Comparison of ENCODE assay signal across 17 mouse cellular contexts in the genomic region with DNA sequence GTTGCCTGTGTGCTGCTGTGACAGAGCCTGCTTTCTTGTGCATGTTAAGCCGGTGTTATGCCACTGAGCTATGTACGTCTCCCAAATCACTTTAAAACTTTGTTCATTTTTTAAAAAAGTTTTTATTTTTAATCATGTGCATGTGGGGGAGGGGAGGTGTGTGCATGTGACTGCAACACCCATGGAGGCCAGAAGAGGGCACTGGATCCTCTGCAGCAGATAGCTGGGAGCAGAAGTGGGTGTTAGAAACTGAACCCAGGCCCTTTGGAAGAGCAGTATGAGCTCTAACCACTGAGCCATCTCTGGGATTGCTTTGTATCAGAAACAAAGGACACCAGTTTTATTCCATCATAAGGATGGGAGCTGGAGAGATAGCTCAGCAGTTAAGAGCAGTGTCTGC. TPM values are rescaled to one million over a fixed set of nuclear protein-coding genes. Genes with fewer than 3 reads are reported as not detected.
DNase-seq lines count a peak whose midpoint lies in the region; ATAC-seq and TF ChIP-seq lines count a peak whose summit lies in the region.
"Had no signal": no experiment of that assay in that cellular context is flagged by ENCODE, and none has a peak within 500 bp of the region (broad histone marks: within the 10 kb centered on the region; RNA-seq: fewer than 3 reads in every experiment).

No protein-coding gene starts in this region.

- DNase-seq in heart, adult 2 months = no peak
- no peak for DNase-seq in heart, embryonic 10.5 days (ENCODE audit: low spot score)
- no peak for DNase-seq in lung, adult 2 months
- no peak for DNase-seq in lung, postnatal 10 days
- peak; percentile 39 for DNase-seq in MEL (ENCODE audit: low read depth, low spot score)
- DNase-seq in liver, postnatal 0 days = no peak
- DNase-seq in cerebellum, adult 9-11 months = no peak
- DNase-seq: adrenal gland, adult 8-10 months; cerebellum, postnatal 14 days; midbrain, embryonic 14.5 days; right cerebral cortex, postnatal 4 days had no signal

- peak; percentile 50 for TF ChIP-seq CTCF in heart, adult 2 months (IDR thresholded peaks at IDR 0.05)
- TF ChIP-seq CTCF in lung, adult 2 months (IDR thresholded peaks at IDR 0.05; ENCODE audit: insufficient read depth, low read length) = peak; percentile 34; the same call in 1 of the 2 replicates
- TF ChIP-seq CTCF in MEL (IDR thresholded peaks at IDR 0.05 in 2 of 3, conservative IDR thresholded peaks at IDR 0.05 in 1 of 3; ENCODE audit: control insufficient read depth in 1 of 3, insufficient read depth in 1 of 3, low read depth in 2 of 3, low read length in 3 of 3, poor library complexity in 1 of 3, severe bottlenecking in 1 of 3) = peak; percentile 37 to 67 (median 57); a peak in 5 of 6 replicates
- peak; percentile 55 for TF ChIP-seq CTCF in liver, postnatal 0 days (IDR thresholded peaks at IDR 0.05; ENCODE audit: low read depth)

- H3K79me2 ChIP-seq in heart, adult 2 months (replicated peaks; ENCODE audit: control insufficient read depth, insufficient read depth, low read length) = no peaks in the 10 kb centered on the region
- no peaks in the 10 kb centered on the region for H3K79me2 ChIP-seq in MEL (ENCODE audit: control insufficient read depth, insufficient read depth, low read length, poor library complexity)

- H3K4me3 ChIP-seq in heart, adult 2 months = no peak overlapping the region
- no peak overlapping the region for H3K4me3 ChIP-seq in heart, embryonic 10.5 days
- no peak overlapping the region for H3K4me3 ChIP-seq in lung, adult 2 months (replicated peaks; ENCODE audit: extremely low read depth, low read depth, low read length)
- no peak overlapping the region for H3K4me3 ChIP-seq in MEL (ENCODE audit: control insufficient read depth in 1 of 2, insufficient read depth in 1 of 2, low read depth in 2 of 2, low read length in 2 of 2)
- H3K4me3 ChIP-seq in liver, postnatal 0 days (ENCODE audit: low read depth, low read length) = no peak overlapping the region
- H3K4me3 ChIP-seq in forebrain, embryonic 15.5 days = no peak overlapping the region
- H3K4me3 ChIP-seq: embryonic facial prominence, embryonic 10.5 days; forebrain, embryonic 10.5 days; hindbrain, embryonic 10.5 days had no signal

- H3K36me3 ChIP-seq in heart, adult 2 months (ENCODE audit: control insufficient read depth, insufficient read depth, low read length) = no peaks in the 10 kb centered on the region
- no peaks in the 10 kb centered on the region for H3K36me3 ChIP-seq in heart, embryonic 10.5 days
- peaks cover 0 to 4% of the 10 kb centered on the region in 2 experiments; a peak in 2 of 4 replicates for H3K36me3 ChIP-seq in MEL (ENCODE audit: control insufficient read depth in 1 of 2, insufficient read depth in 2 of 2, low read length in 2 of 2)
- no peaks in the 10 kb centered on the region for H3K36me3 ChIP-seq in liver, postnatal 0 days (replicated peaks; ENCODE audit: insufficient read depth, low read length)
- no peaks in the 10 kb centered on the region for H3K36me3 ChIP-seq in forebrain, embryonic 15.5 days
- H3K36me3 ChIP-seq: embryonic facial prominence, embryonic 10.5 days; forebrain, embryonic 10.5 days; hindbrain, embryonic 10.5 days had no signal

- H3K27me3 ChIP-seq in heart, adult 2 months (ENCODE audit: control insufficient read depth, insufficient read depth, low read length) = no peaks in the 10 kb centered on the region
- H3K27me3 ChIP-seq in heart, embryonic 10.5 days (ENCODE audit: insufficient read depth, poor library complexity, severe bottlenecking) = 0 out of 2 replicates have a peak, but pooled peaks cover 4% of the 10 kb centered on the region
- H3K27me3 ChIP-seq in MEL (ENCODE audit: control insufficient read depth in 1 of 2, insufficient read depth in 2 of 2, low read length in 2 of 2) = peaks cover 3 to 6% of the 10 kb centered on the region in 2 experiments
- H3K27me3 ChIP-seq in liver, postnatal 0 days (ENCODE audit: insufficient read depth, low read length) = no peaks in the 10 kb centered on the region
- H3K27me3 ChIP-seq in forebrain, embryonic 15.5 days = no peaks in the 10 kb centered on the region

- TF ChIP-seq POLR2A in heart, adult 2 months (IDR thresholded peaks at IDR 0.05; ENCODE audit: insufficient read depth, low read depth, low read length) = no peak
- no peak for TF ChIP-seq POLR2A in lung, adult 2 months (IDR thresholded peaks at IDR 0.05; ENCODE audit: borderline replicate concordance, extremely low read depth, low read depth, low read length)
- TF ChIP-seq POLR2A in MEL (IDR thresholded peaks at IDR 0.05; ENCODE audit: control insufficient read depth in 1 of 2, insufficient read depth in 1 of 2, low read depth in 1 of 2, low read length in 2 of 2, poor library complexity in 1 of 2) = no peak

- no peak overlapping the region for H3K27ac ChIP-seq in heart, adult 2 months
- H3K27ac ChIP-seq in heart, embryonic 10.5 days = no peak overlapping the region
- H3K27ac ChIP-seq in MEL (ENCODE audit: control insufficient read depth, low read depth, low read length) = no peak overlapping the region
- H3K27ac ChIP-seq in liver, postnatal 0 days (ENCODE audit: low read depth) = no peak overlapping the region
- no peak overlapping the region for H3K27ac ChIP-seq in forebrain, embryonic 15.5 days (replicated peaks)
- H3K27ac ChIP-seq: embryonic facial prominence, embryonic 10.5 days; forebrain, embryonic 10.5 days; hindbrain, embryonic 10.5 days; macrophage had no signal

- H3K4me2 ChIP-seq in liver, postnatal 0 days (ENCODE audit: low read depth, low read length) = no peak overlapping the region
- no peak overlapping the region for H3K4me2 ChIP-seq in forebrain, embryonic 15.5 days (replicated peaks)

- no peak for ATAC-seq in liver, postnatal 0 days
- no peak for ATAC-seq in forebrain, embryonic 15.5 days (replicated peaks)
- ATAC-seq: intestine, embryonic 16.5 days had no signal

- 95% methylated on average over 2 of the region's 2 CpGs for WGBS in heart, adult 2 months
- 89% methylated on average over 2 of the region's 2 CpGs for WGBS in heart, embryonic 10.5 days
- 97% methylated on average over 2 of the region's 2 CpGs for WGBS in lung, adult 2 months
- WGBS in liver, postnatal 0 days (ENCODE audit: insufficient replicate concordance) = 90% methylated on average over 2 of the region's 2 CpGs
- WGBS in forebrain, embryonic 15.5 days = 99% methylated on average over 2 of the region's 2 CpGs

- no peak overlapping the region for H3K9ac ChIP-seq in heart, adult 2 months (ENCODE audit: low read depth, low read length)
- no peak overlapping the region for H3K9ac ChIP-seq in MEL (ENCODE audit: control insufficient read depth, low read depth, low read length, poor library complexity, severe bottlenecking)
- H3K9ac ChIP-seq in liver, postnatal 0 days (replicated peaks) = no peak overlapping the region
- no peak overlapping the region for H3K9ac ChIP-seq in forebrain, embryonic 15.5 days (replicated peaks)

- H3K9me3 ChIP-seq in heart, embryonic 10.5 days = no peaks in the 10 kb centered on the region
- no peaks in the 10 kb centered on the region for H3K9me3 ChIP-seq in MEL (replicated peaks; ENCODE audit: insufficient read depth, low read length)
- no peaks in the 10 kb centered on the region for H3K9me3 ChIP-seq in liver, postnatal 0 days (ENCODE audit: low read length)
- no peaks in the 10 kb centered on the region for H3K9me3 ChIP-seq in forebrain, embryonic 15.5 days
- H3K9me3 ChIP-seq: forebrain, embryonic 10.5 days; hindbrain, embryonic 10.5 days had no signal

- TF ChIP-seq RAD21 in MEL (IDR thresholded peaks at IDR 0.05; ENCODE audit: low read depth, low read length) = peak; percentile 28

- no peak for TF ChIP-seq EP300 in heart, adult 2 months (IDR thresholded peaks at IDR 0.05; ENCODE audit: insufficient read depth, low read depth, low read length)
- no peak for TF ChIP-seq EP300 in MEL (IDR thresholded peaks at IDR 0.05; ENCODE audit: low read depth in 1 of 2, low read length in 2 of 2)
- no peak for TF ChIP-seq EP300 in liver, postnatal 0 days (IDR thresholded peaks at IDR 0.05; ENCODE audit: low read depth)

- peaks cover 6% of the 10 kb centered on the region for H3K4me1 ChIP-seq in heart, adult 2 months (ENCODE audit: control insufficient read depth, insufficient read depth, low read length)
- peaks cover 22% of the 10 kb centered on the region for H3K4me1 ChIP-seq in heart, embryonic 10.5 days
- peaks cover 2% of the 10 kb centered on the region; the same call in 1 of the 2 replicates for H3K4me1 ChIP-seq in lung, adult 2 months (ENCODE audit: control insufficient read depth, insufficient read depth, low read length)
- H3K4me1 ChIP-seq in MEL (ENCODE audit: control insufficient read depth in 1 of 2, insufficient read depth in 2 of 2, low read length in 2 of 2) = peaks cover 0 to 7% of the 10 kb centered on the region in 2 experiments; a peak in 1 of 4 replicates
- H3K4me1 ChIP-seq in liver, postnatal 0 days (ENCODE audit: insufficient read depth) = no peaks in the 10 kb centered on the region
- H3K4me1 ChIP-seq in forebrain, embryonic 15.5 days = no peaks in the 10 kb centered on the region

- intact Hi-C loops in heart, adult 2 months (cut with DNase I) = no loop called here

TF ChIP-seq in MEL, 35 proteins besides CTCF, POLR2A, EP300 and RAD21 (continues in another document):
- no peak for TF ChIP-seq MAX (IDR thresholded peaks at IDR 0.05; ENCODE audit: low read length)
- no peak for TF ChIP-seq HCFC1 (IDR thresholded peaks at IDR 0.05; ENCODE audit: low read depth, low read length)
- no peak for TF ChIP-seq GABPA (IDR thresholded peaks at IDR 0.05; ENCODE audit: low read depth, low read length)

RNA-seq across cellular contexts. Expression of gene Tmem136, which starts 14.3 kb away (rescaled TPM):
- total RNA-seq in heart, adult 2 months (2021) = 1 to 10 TPM; 5.7 to 7.1 TPM
- 7.4 and 10.2 TPM in 2 replicates for polyA plus RNA-seq in heart, adult 2 months (2012; rRNA removed)
- 11.2 and 15.7 TPM in 2 replicates for polyA plus RNA-seq in heart, embryonic 10.5 days (2016; fragmentation: Nextera tagmentation; extraction: Ambion mirVana)
- 1.8 and 7.4 TPM in 2 replicates for polyA plus RNA-seq in lung, adult 2 months (2012; rRNA removed)
- total RNA-seq in MEL (2012; rRNA removed) = 0.42 and 0.62 TPM in 2 replicates
- polyA plus RNA-seq in MEL (2012; ENCODE audit: insufficient read depth in 1 of 2, insufficient read length in 2 of 2, low read depth in 1 of 2, low replicate concordance in 2 of 2, missing spikeins in 1 of 2) = 1 to 10 TPM in 1 of 2 experiments, not detected in 1; 2.0 TPM
- 0.44 and 0.92 TPM in 2 replicates for polyA plus RNA-seq in liver, postnatal 0 days (2015; fragmentation: Nextera tagmentation; extraction: Ambion mirVana)
- 7.5 and 9.3 TPM in 2 replicates for polyA plus RNA-seq in forebrain, embryonic 15.5 days (2015; fragmentation: Nextera tagmentation; extraction: Ambion mirVana)
- polyA plus RNA-seq: macrophage had no signal

RNA-seq across cellular contexts. Expression of gene Arhgef12, which starts 23.6 kb away (rescaled TPM):
- 100 to 1,000 TPM; 136 to 150 TPM for total RNA-seq in heart, adult 2 months (2021)
- polyA plus RNA-seq in heart, adult 2 months (2012; rRNA removed) = 34.8 and 66.4 TPM in 2 replicates
- polyA plus RNA-seq in heart, embryonic 10.5 days (2016; fragmentation: Nextera tagmentation; extraction: Ambion mirVana) = 10.2 and 11.3 TPM in 2 replicates
- polyA plus RNA-seq in lung, adult 2 months (2012; rRNA removed) = 46.2 and 62.4 TPM in 2 replicates
- 11.8 and 14.8 TPM in 2 replicates for total RNA-seq in MEL (2012; rRNA removed)
- 10 to 100 TPM; 14.7 to 33.5 TPM for polyA plus RNA-seq in MEL (2012; ENCODE audit: insufficient read depth in 1 of 2, insufficient read length in 2 of 2, low read depth in 1 of 2, low replicate concordance in 2 of 2, missing spikeins in 1 of 2)
- polyA plus RNA-seq in liver, postnatal 0 days (2015; fragmentation: Nextera tagmentation; extraction: Ambion mirVana) = 4.3 and 4.8 TPM in 2 replicates
- polyA plus RNA-seq in forebrain, embryonic 15.5 days (2015; fragmentation: Nextera tagmentation; extraction: Ambion mirVana) = 19.3 and 20.0 TPM in 2 replicates
